Mouse (Mus musculus): ENCODE measurements at regions not wholly inside any gene's neighbourhood (a gene's known extent, or its start where the extent isn't known, plus 50 kb on each side); places are given as distances from the start of the nearest gene placed in this dataset.

GRCm38 (mm10) chr15:56817204-56818157, 659.9 kb downstream of the Slc22a22 start:
- Histone ChIP-seq H3K36me3 (ENCODE audit: control insufficient read depth, insufficient read depth, low read length) (no peaks in the 10 kb centered on the region), H3K4me2 (replicated peaks; ENCODE audit: low read depth) (no peak overlapping the region), H3K27ac (replicated peaks) (no peak overlapping the region), H3K4me1 (replicated peaks; ENCODE audit: control insufficient read depth, insufficient read depth) (no peaks in the 10 kb centered on the region), H3K9ac (ENCODE audit: low read length) (no peak overlapping the region), H3K27me3 (ENCODE audit: control insufficient read depth, insufficient read depth, low read length) (no peaks in the 10 kb centered on the region), H3K9me3 (ENCODE audit: control insufficient read depth, low read length) (no peaks in the 10 kb centered on the region), H3K4me3 (ENCODE audit: low read depth, low read length) (no peak overlapping the region)
- DNase-seq (ENCODE audit: low spot score) (no peak), ATAC-seq (ENCODE audit: low FRiP score, low TSS enrichment) (no peak)
- no peak for TF ChIP-seq EP300 (optimal IDR thresholded peaks at IDR 0.05)
- no peak for TF ChIP-seq CTCF (IDR thresholded peaks at IDR 0.05; ENCODE audit: low read depth)
- 31% methylated on average over 5 of the region's 5 CpGs for WGBS

GRCm38 (mm10) chr15:56813876-56814275, 663.5 kb downstream of the Slc22a22 start:
- DNase-seq (ENCODE audit: low spot score) = no peak
- H3K4me1 ChIP-seq (replicated peaks; ENCODE audit: control insufficient read depth, insufficient read depth) = no peaks in the 10 kb centered on the region
- no peak overlapping the region for H3K4me3 ChIP-seq (ENCODE audit: low read depth, low read length)
- no peaks in the 10 kb centered on the region for H3K9me3 ChIP-seq (ENCODE audit: control insufficient read depth, low read length)
- TF ChIP-seq EP300 (optimal IDR thresholded peaks at IDR 0.05) = no peak
- 41% methylated on average over 5 of the region's 5 CpGs for WGBS
- H3K27me3 ChIP-seq (ENCODE audit: control insufficient read depth, insufficient read depth, low read length) = no peaks in the 10 kb centered on the region
- no peaks in the 10 kb centered on the region for H3K36me3 ChIP-seq (ENCODE audit: control insufficient read depth, insufficient read depth, low read length)
- ATAC-seq (ENCODE audit: low FRiP score, low TSS enrichment) = no peak
- H3K4me2 ChIP-seq (replicated peaks; ENCODE audit: low read depth) = no peak overlapping the region
- H3K9ac ChIP-seq (ENCODE audit: low read length) = no peak overlapping the region
- no peak overlapping the region for H3K27ac ChIP-seq (replicated peaks)

GRCm38 (mm10) chr15:56810151-56810550, 667.3 kb downstream of the Slc22a22 start:
- peak overlapping the region; percentile 17; the same call in 1 of the 2 replicates for H3K4me2 ChIP-seq (replicated peaks; ENCODE audit: low read depth)
- peak; percentile 29 for DNase-seq (ENCODE audit: low spot score)
- no peaks in the 10 kb centered on the region for H3K27me3 ChIP-seq (ENCODE audit: control insufficient read depth, insufficient read depth, low read length)
- no peak overlapping the region for H3K9ac ChIP-seq (ENCODE audit: low read length)
- ATAC-seq (ENCODE audit: low FRiP score, low TSS enrichment) = no peak
- H3K36me3 ChIP-seq (ENCODE audit: control insufficient read depth, insufficient read depth, low read length) = no peaks in the 10 kb centered on the region
- no peak overlapping the region for H3K4me3 ChIP-seq (ENCODE audit: low read depth, low read length)
- 43% methylated on average over 13 of the region's 13 CpGs for WGBS
- H3K9me3 ChIP-seq (ENCODE audit: control insufficient read depth, low read length) = no peaks in the 10 kb centered on the region
- no peak overlapping the region for H3K27ac ChIP-seq (replicated peaks)
- TF ChIP-seq CTCF (IDR thresholded peaks at IDR 0.05; ENCODE audit: low read depth) = no peak
- no peaks in the 10 kb centered on the region for H3K4me1 ChIP-seq (replicated peaks; ENCODE audit: control insufficient read depth, insufficient read depth)

- Histone ChIP-seq H3K4me2 (replicated peaks; ENCODE audit: low read depth) (no peak overlapping the region), H3K9ac (ENCODE audit: low read length) (no peak overlapping the region), H3K27me3 (ENCODE audit: control insufficient read depth, insufficient read depth, low read length) (no peaks in the 10 kb centered on the region), H3K27ac (replicated peaks) (no peak overlapping the region), H3K9me3 (ENCODE audit: control insufficient read depth, low read length) (no peaks in the 10 kb centered on the region), H3K36me3 (ENCODE audit: control insufficient read depth, insufficient read depth, low read length) (no peaks in the 10 kb centered on the region), H3K4me1 (replicated peaks; ENCODE audit: control insufficient read depth, insufficient read depth) (no peaks in the 10 kb centered on the region), H3K4me3 (ENCODE audit: low read depth, low read length) (no peak overlapping the region)
- 51% methylated on average over 5 of the region's 5 CpGs for WGBS
- ATAC-seq (ENCODE audit: low FRiP score, low TSS enrichment) = no peak
- TF ChIP-seq CTCF (IDR thresholded peaks at IDR 0.05; ENCODE audit: low read depth) (peak; percentile 20), EP300 (optimal IDR thresholded peaks at IDR 0.05) (no peak)
- DNase-seq (ENCODE audit: low spot score) = no peak
Measured at GRCm38 (mm10) chr15:56807611-56808010, 669.8 kb downstream of the Slc22a22 start.

- no peaks in the 10 kb centered on the region for H3K27me3 ChIP-seq (ENCODE audit: control insufficient read depth, insufficient read depth, low read length)
- no peak overlapping the region for H3K27ac ChIP-seq (replicated peaks)
- no peak for ATAC-seq (ENCODE audit: low FRiP score, low TSS enrichment)
- H3K36me3 ChIP-seq (ENCODE audit: control insufficient read depth, insufficient read depth, low read length) = no peaks in the 10 kb centered on the region
- no peak overlapping the region for H3K9ac ChIP-seq (ENCODE audit: low read length)
- 86% methylated on average over 2 of the region's 2 CpGs for WGBS
- no peak overlapping the region for H3K4me3 ChIP-seq (ENCODE audit: low read depth, low read length)
- H3K9me3 ChIP-seq (ENCODE audit: control insufficient read depth, low read length) = no peaks in the 10 kb centered on the region
- no peak for TF ChIP-seq EP300 (optimal IDR thresholded peaks at IDR 0.05)
- TF ChIP-seq CTCF (IDR thresholded peaks at IDR 0.05; ENCODE audit: low read depth) = no peak
- no peak for DNase-seq (ENCODE audit: low spot score)
- no peaks in the 10 kb centered on the region for H3K4me1 ChIP-seq (replicated peaks; ENCODE audit: control insufficient read depth, insufficient read depth)
- no peak overlapping the region for H3K4me2 ChIP-seq (replicated peaks; ENCODE audit: low read depth)
Measured at GRCm38 (mm10) chr15:56801933-56802332, 675.5 kb downstream of the Slc22a22 start.

GRCm38 (mm10) chr15:56775431-56775830, 702.0 kb downstream of the Slc22a22 start:
- no peak overlapping the region for H3K4me2 ChIP-seq (replicated peaks; ENCODE audit: low read depth)
- no peak overlapping the region for H3K9ac ChIP-seq (ENCODE audit: low read length)
- TF ChIP-seq EP300 (optimal IDR thresholded peaks at IDR 0.05) (no peak), CTCF (IDR thresholded peaks at IDR 0.05; ENCODE audit: low read depth) (no peak)
- no peak overlapping the region for H3K27ac ChIP-seq (replicated peaks)
- H3K9me3 ChIP-seq (ENCODE audit: control insufficient read depth, low read length) = no peaks in the 10 kb centered on the region
- DNase-seq (ENCODE audit: low spot score) (no peak), ATAC-seq (ENCODE audit: low FRiP score, low TSS enrichment) (no peak)
- no peaks in the 10 kb centered on the region for H3K4me1 ChIP-seq (replicated peaks; ENCODE audit: control insufficient read depth, insufficient read depth)
- no peak overlapping the region for H3K4me3 ChIP-seq (ENCODE audit: low read depth, low read length)
- H3K36me3 ChIP-seq (ENCODE audit: control insufficient read depth, insufficient read depth, low read length) = no peaks in the 10 kb centered on the region
- no peaks in the 10 kb centered on the region for H3K27me3 ChIP-seq (ENCODE audit: control insufficient read depth, insufficient read depth, low read length)
- WGBS = 71% methylated on average over 5 of the region's 5 CpGs

All from stomach, postnatal 0 days (tissue).